Mouse (Mus musculus) liver, adult 10 weeks (tissue): Measurements from ENCODE around the gene Tlcd1. TPM values are rescaled to one million over a fixed set of nuclear protein-coding genes. Genes with fewer than 3 reads are reported as not detected.

Source experiments
- polyA plus RNA-seq: library from polyadenylated mRNA; stranded (reverse); fragments of 350-450 nt; fragmentation: Illumina TruSeq; extraction: RNeasy Lipid Tissue Mini Kit (QIAGEN cat#74804); gene quantifications from one replicate; pipeline ENCODE4 v1.2.3, GENCODE M21; 2014; ENCODE audit warnings: low read depth, low replicate concordance

Tlcd1 gene
- polyA plus RNA-seq, result 33.9 TPM

DNA sequence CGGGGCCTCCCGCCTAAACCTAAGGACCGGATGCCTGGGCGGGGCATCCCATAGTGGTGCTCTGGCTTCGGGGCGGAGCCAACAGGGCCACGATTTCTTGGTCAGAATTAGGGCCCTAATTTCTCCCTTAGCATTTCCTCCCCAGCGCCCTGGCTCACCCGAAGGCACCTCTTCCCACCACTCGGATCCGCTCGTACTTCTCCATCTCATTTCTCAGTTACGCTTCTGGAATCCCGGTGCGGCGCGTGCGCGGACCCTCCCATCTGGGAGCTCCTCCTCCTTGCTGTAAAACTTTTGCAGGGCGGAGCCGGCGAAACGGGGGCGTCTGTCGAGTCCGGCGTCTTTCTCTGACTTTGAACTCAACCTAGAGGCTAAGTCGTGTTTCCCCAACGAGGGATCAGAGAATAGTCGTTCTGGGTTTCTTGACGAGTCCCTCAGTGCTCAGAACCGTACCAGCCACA is at the start of gene Tlcd1, which contains the start of gene Nek8:
Tlcd1 (plus strand) TSS at position 310 of the 461 bp plus-strand sequence.
Nek8 (minus strand) TSS at position 274 of the 461 bp plus-strand sequence.

DNA sequence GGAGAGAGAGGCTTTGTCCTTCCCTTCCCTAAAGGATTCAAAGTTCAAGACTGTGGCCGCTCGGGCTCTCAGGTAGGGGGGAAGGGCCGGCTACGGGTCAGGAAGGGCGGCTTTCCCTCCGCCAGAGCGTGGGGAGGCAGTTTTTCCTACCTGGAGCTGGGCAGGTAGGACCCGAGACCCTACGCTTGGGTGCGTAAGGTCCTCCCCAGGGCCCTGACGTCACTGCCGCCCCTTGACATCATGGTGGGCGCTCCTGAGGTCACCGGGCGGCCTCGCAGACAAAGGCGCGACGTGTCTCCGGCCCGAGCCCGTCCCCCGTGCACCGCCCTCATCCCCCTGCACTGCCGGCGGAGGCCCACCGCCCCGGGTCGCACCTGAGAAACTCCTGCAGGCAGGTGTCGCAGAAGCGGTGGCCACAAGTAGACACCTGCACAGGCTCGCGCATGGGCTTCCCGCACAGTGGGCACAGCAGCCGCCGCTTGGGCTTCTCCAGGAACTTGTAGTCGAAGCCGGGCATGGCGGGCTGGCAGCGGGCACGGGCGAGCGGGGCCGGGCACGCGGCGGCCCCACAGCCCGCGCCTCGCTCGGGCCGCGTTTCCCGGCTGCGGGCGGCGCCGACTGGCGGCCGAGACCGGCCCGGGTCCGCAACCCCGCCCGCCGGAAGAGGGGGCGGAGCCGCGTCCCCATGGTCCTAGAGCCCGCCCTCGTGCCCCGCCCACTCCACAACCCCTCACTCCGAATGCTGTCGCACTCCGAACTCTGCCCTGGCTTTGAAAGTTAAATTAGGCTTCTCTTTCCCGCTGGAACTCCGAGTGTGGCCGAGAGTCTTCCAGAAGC is 11.4 kb upstream of the Tlcd1 start, which contains the start of gene Traf4:
Traf4 (minus strand) TSS at position 666 of the 837 bp plus-strand sequence.

DNA sequence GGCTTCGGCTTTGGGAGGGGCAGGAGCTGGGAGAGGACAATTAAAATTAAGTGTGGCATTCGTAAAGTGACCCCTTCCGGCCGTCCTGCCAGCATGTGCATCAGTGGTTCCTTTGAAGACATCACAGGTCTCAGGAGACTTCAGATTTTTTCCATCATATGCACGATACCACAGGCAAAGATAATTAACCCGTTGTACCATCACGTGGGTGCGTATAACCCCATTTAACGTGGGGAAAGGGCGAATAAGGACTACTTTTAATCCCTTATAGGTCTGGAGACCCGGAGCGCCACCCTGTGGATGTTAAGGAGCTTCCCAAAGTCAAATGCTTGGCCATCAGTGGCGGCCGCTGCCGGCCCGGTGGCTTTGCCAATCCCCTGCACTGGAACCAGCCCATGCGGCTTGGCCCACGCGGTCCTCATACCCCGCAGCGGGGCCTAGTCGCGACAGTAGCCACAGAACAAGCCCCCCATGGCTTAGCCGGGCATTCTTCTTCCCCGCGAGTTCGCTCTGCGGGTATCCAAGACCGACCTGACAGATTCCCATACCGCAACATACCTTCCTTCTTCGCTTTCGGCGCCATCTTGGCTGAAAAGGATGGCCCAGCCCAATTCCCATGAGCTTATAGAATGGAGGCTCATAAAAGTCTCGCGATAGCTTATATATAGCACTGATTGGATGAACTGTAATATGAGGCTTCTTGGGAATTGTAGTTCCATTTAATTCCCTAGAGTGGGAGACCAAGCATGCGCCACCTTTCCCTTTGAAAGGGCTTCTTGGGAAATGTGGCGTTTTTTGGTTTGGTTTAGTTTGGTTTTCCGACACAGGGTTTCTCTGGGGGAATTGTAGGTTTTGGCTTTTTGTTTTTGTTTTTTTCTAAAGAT is 6.7 kb downstream of the Tlcd1 start, which contains the start of gene Rpl23a:
Rpl23a (minus strand) TSS at position 624 of the 884 bp plus-strand sequence.

DNA sequence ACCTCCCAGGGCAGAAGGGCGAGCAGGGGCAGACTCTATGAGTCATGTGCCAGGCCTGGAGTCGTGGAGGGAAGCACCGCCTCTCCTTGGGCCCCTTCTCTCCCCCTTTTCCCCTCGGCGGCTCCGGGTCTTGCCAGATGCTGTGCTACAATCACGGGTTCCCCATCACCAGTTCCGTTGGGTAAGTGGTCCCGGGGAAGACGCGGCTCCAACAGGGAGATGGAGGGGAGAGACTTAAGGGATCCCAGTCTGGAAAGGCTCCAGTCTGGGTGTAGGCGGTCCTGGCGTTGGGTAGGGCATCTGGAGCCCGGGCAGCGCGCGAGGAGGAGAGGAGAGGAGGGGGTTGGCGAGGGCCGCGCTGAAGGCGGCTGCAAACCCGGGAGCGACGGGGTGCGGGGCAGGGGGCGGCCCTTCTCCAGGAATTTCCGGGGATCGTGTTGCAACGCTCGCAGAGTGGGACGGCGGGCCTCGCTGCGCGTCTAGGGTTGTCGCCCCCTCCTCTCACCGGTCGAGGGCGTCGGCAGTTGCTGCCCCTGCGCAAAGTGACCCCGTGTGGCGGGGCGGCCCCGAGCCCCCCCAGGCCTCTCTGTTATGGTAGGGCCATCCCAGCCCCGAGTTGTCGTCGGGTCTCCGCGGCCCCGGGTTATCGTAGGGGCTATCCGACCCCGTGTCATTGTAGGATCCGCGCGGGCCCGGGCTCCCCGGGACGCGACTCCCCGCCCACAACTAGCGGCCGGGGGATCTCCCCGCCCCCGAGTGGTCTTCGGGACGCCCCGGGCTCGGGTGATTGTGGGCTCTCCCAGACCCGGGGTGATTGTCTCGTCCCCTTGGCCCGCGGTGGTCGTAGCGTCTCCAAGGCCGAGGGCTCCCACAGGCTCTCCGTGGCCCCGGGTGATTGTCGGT is 12.1 kb downstream of the Tlcd1 start, which contains the start of gene Rab34:
Rab34 (plus strand) TSS at position 100 of the 903 bp plus-strand sequence.

DNA sequence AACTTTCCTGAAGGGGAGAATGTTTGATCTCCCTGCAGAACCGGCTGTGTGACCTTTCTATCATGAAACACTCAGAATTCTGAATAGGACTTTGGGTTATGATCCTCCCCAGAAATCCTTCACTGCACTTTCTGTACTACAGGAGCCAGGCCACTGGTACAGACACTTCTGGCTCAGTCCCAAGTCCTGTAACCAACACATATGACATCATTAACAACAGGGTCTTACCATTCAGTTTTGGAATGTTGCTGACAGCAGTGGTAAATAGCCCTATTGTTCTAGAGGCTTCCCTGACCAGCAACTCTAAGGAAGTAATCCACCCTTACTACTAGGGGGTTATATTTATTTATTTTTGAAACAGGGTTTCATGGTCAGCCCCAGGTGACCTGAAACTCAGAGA is 16.6 kb downstream of the Tlcd1 start, which contains the start of gene Proca1:
Proca1 (plus strand) TSS at position 280 of the 400 bp plus-strand sequence.

Other genes starting within 250 kb of the Tlcd1 start
- gene Sez6, start 245.9 kb upstream of the Tlcd1 start, polyA plus RNA-seq, result not detected
- gene Phf12, start 194.0 kb upstream of the Tlcd1 start, polyA plus RNA-seq, result 7.1 TPM
- 3.3 TPM for gene Dhrs13, start 144.4 kb upstream of the Tlcd1 start, polyA plus RNA-seq
- 8.4 TPM for gene Flot2, start 138.8 kb upstream of the Tlcd1 start, polyA plus RNA-seq
- gene Eral1, start 96.3 kb upstream of the Tlcd1 start, polyA plus RNA-seq, result 5.7 TPM
- 6.3 TPM for gene Fam222b, start 82.1 kb upstream of the Tlcd1 start, polyA plus RNA-seq
- 1.1 TPM for gene Traf4, start 11.1 kb upstream of the Tlcd1 start, polyA plus RNA-seq
- 1.6 TPM for gene Nek8, start within 50 bp of the Tlcd1 start, polyA plus RNA-seq
- gene Rpl23a, start 6.9 kb downstream of the Tlcd1 start, polyA plus RNA-seq, result 310 TPM
- gene Rab34, start 11.7 kb downstream of the Tlcd1 start, polyA plus RNA-seq, result 1.7 TPM
- 1.3 TPM for gene Proca1, start 16.7 kb downstream of the Tlcd1 start, polyA plus RNA-seq
- gene Sdf2, start 69.0 kb downstream of the Tlcd1 start, polyA plus RNA-seq, result 21.3 TPM
- 5.8 TPM for gene Supt6, start 69.3 kb downstream of the Tlcd1 start, polyA plus RNA-seq
- gene 2610507B11Rik, start 85.0 kb downstream of the Tlcd1 start, polyA plus RNA-seq, result 48.4 TPM
- 0.24 TPM for gene BC030499, start 114.1 kb downstream of the Tlcd1 start, polyA plus RNA-seq
- gene Spag5, start 124.8 kb downstream of the Tlcd1 start, polyA plus RNA-seq, result 0.32 TPM
- 10.4 TPM for gene Aldoc, start 146.3 kb downstream of the Tlcd1 start, polyA plus RNA-seq
- 1.4 TPM for gene Pigs, start 151.7 kb downstream of the Tlcd1 start, polyA plus RNA-seq
- gene Unc119, start 166.8 kb downstream of the Tlcd1 start, polyA plus RNA-seq, result 0.58 TPM
- not detected for gene Foxn1, start 209.8 kb downstream of the Tlcd1 start, polyA plus RNA-seq
- gene Slc13a2, start 245.5 kb downstream of the Tlcd1 start, polyA plus RNA-seq, result 0.45 TPM